Mouse (Mus musculus): Measurements from ENCODE around the gene Cdiptos.

The Cdiptos gene

DNA sequence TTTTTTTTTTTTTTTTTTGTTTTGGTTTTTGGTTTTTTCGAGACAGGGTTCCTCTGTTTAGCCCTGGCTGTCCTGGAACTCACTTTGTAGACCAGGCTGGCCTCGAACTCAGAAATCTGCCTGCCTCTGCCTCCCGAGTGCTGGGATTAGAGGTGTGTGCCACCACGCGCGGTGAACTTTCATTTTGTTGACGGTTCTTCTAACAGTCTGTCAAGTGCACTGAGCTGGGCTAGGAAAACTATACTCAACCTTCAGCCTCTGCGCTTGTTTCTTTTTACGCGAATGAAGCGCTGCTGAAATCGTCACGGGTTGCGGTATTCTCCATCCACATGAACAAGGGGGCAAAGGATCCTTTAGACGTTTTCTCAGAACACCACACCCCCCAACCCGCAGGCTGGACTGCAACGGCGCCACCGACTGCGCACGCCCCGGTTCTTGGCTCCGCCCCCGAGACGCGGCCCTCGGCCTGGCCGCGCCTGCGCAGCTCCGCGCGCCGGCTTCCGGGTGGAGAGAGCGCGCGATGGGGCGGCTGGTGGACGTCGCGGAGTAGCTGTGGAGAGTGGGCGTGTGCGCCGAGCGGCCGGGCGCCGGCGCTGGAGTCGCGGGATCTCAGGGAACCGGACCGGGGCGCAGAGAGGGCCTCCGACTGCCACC, 47.4 kb downstream of the Cdiptos start, which contains the start of gene Kctd13:
Gene Kctd13, plus strand, starts transcription at position 496 of the 654 bp plus-strand sequence.
- DNase-seq (ENCODE audit: low read depth, low spot score) = peak; percentile 75

DNA sequence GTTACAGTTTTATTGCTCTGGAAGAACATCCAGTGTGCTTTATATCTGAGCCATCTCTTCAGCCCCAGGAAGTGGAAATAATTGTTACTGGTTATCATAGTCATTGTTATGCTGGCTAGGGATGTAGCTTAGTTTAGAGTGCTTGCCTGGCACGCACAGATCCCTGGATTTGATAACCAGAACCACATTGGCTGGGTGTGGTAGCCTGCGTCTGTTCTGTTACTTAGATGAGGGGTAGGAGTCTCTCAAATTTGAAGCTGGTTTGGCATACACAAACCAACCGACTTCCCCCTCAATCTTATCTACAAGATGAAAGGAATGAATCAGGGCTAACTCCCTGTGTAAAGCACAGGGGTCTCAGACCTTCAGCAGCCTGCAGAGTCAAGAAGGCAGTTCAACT, 49.6 kb downstream of the Cdiptos start:
- no peak for DNase-seq (ENCODE audit: low read depth, low spot score)

DNA sequence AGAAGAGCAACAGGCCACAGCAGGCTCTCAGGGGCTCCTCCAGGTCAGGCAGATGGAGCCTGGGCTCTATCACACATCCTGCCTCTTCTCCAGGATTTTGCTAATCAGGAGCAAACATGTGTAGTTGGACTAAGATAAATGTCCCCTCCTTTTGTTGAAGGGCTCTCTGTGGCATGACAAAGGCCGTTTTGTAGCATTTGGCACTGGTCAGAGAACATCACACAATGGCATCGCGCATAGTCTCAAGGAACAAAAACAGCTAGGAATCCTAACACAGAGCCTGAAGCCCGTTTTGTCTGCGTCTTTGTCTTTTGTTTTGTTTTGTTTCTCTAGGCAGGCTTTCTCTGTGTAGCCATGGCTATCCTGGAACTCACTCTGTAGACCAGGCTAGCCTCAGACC, 51.9 kb downstream of the Cdiptos start:
- DNase-seq (ENCODE audit: low read depth, low spot score) = no peak

DNA sequence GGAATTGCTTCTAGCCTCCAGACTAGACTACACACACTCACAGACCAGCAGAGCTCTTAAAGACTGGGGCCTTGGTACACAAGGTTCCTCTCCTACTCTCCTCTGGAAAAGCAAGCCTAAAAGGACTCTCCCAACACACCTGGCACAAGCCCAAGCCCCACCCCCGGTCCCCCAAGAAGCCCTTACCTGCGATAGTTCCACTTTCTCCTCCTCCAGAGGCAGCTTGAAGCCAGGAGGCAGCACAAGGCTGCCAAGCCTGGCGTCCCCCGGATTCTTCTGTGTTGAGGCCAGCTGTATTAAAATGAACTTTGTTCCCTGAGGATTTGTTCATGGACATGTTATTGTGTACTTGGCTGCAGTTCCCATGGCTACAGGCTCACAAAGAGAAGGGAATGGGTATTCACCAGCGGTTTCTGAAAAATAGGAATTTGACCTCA, 53.3 kb downstream of the Cdiptos start, which contains the start of gene Tmem219:
Gene Tmem219, minus strand, starts transcription at position 294 of the 437 bp plus-strand sequence.
- no peak for DNase-seq (ENCODE audit: low read depth, low spot score)
